Comparison of ENCODE assay signal across 8 mouse cellular contexts in genomic region chr13:69545019-69545418, GRCm38 (mm10). TPM values are rescaled to one million over a fixed set of nuclear protein-coding genes. Genes with fewer than 3 reads are reported as not detected.
DNase-seq lines count a peak whose midpoint lies in the region; ATAC-seq and TF ChIP-seq lines count a peak whose summit lies in the region.

No protein-coding gene starts in this region.

- ATAC-seq in hindbrain, embryonic 11.5 days (ENCODE audit: low FRiP score): peak; percentile 46
- ATAC-seq in hindbrain, embryonic 14.5 days (ENCODE audit: low FRiP score): no peak
- peak; percentile 62 for ATAC-seq in G1E (ENCODE audit: extremely low read depth, insufficient number of reproducible peaks, low FRiP score, poor library complexity, severe bottlenecking)
- ATAC-seq in erythroblast, adult 5-6 weeks (replicated peaks; ENCODE audit: low FRiP score, poor library complexity, severe bottlenecking): peak; percentile 61; the same call in 1 of the 2 replicates
- no peak; the same call in 1 of the 2 replicates for ATAC-seq in lung, postnatal 0 days

- H3K9ac ChIP-seq in hindbrain, embryonic 11.5 days (ENCODE audit: low read depth, low read length): no peak overlapping the region
- H3K9ac ChIP-seq in hindbrain, embryonic 14.5 days: no peak overlapping the region
- H3K9ac ChIP-seq in lung, postnatal 0 days (replicated peaks; ENCODE audit: low read depth): no peak overlapping the region

- H3K4me1 ChIP-seq in hindbrain, embryonic 11.5 days (replicated peaks; ENCODE audit: control insufficient read depth, insufficient read depth, low read length): no peaks in the 10 kb centered on the region
- H3K4me1 ChIP-seq in hindbrain, embryonic 14.5 days (replicated peaks; ENCODE audit: control insufficient read depth, insufficient read depth, low read length): peaks cover 8% of the 10 kb centered on the region
- H3K4me1 ChIP-seq in G1E (ENCODE audit: insufficient read depth, low read depth, low read length): 0 out of 2 replicates have a peak, but pooled peaks cover 9% of the 10 kb centered on the region
- no peaks in the 10 kb centered on the region for H3K4me1 ChIP-seq in lung, postnatal 0 days (ENCODE audit: insufficient read depth, low read depth, low read length)
- no peaks in the 10 kb centered on the region for H3K4me1 ChIP-seq in spleen, adult 2 months (ENCODE audit: control insufficient read depth, insufficient read depth, insufficient read length)

- DNase-seq in hindbrain, embryonic 11.5 days (ENCODE audit: low spot score): peak; percentile 83
- no peak for DNase-seq in hindbrain, embryonic 14.5 days (ENCODE audit: low spot score)
- no peak for DNase-seq in G1E (ENCODE audit: low spot score)
- peak; percentile 52 for DNase-seq in lung, postnatal 0 days (ENCODE audit: low spot score)
- DNase-seq in spleen, adult 2 months (ENCODE audit: low read depth in 1 of 2, low spot score in 2 of 2): peak; percentile 21 to 60
- DNase-seq in layer of hippocampus, adult 9-11 months: no peak
- DNase-seq in cerebellum, adult 9-10 months: no peak

- no peak for TF ChIP-seq EP300 in lung, postnatal 0 days (IDR thresholded peaks at IDR 0.05)

- TF ChIP-seq POLR2A in spleen, adult 2 months (IDR thresholded peaks at IDR 0.05; ENCODE audit: low read depth, low read length): no peak

- H3K36me3 ChIP-seq in hindbrain, embryonic 11.5 days (ENCODE audit: control insufficient read depth, insufficient read depth, low read length): no peaks in the 10 kb centered on the region
- H3K36me3 ChIP-seq in hindbrain, embryonic 14.5 days (replicated peaks; ENCODE audit: control insufficient read depth, insufficient read depth): no peaks in the 10 kb centered on the region
- H3K36me3 ChIP-seq in G1E (replicated peaks): no peaks in the 10 kb centered on the region
- no peaks in the 10 kb centered on the region for H3K36me3 ChIP-seq in lung, postnatal 0 days (ENCODE audit: insufficient read depth, low read length)
- no peaks in the 10 kb centered on the region for H3K36me3 ChIP-seq in spleen, adult 2 months (ENCODE audit: control insufficient read depth, insufficient read depth, low read length)

- no peaks in the 10 kb centered on the region for H3K9me3 ChIP-seq in hindbrain, embryonic 11.5 days (ENCODE audit: control insufficient read depth, low read length)
- no peaks in the 10 kb centered on the region for H3K9me3 ChIP-seq in hindbrain, embryonic 14.5 days (ENCODE audit: control insufficient read depth, low read length)
- no peaks in the 10 kb centered on the region for H3K9me3 ChIP-seq in G1E (replicated peaks)
- no peaks in the 10 kb centered on the region for H3K9me3 ChIP-seq in lung, postnatal 0 days (ENCODE audit: low read length)

- peak; percentile 69 for TF ChIP-seq CTCF in G1E (IDR thresholded peaks at IDR 0.05; ENCODE audit: low read depth, low read length)
- peak; percentile 79 for TF ChIP-seq CTCF in lung, postnatal 0 days (IDR thresholded peaks at IDR 0.05)
- TF ChIP-seq CTCF in spleen, adult 2 months (IDR thresholded peaks at IDR 0.05; ENCODE audit: extremely low read depth, insufficient read depth, insufficient read length, insufficient replicate concordance): peak; percentile 65; the same call in 1 of the 2 replicates

- no peak overlapping the region for H3K4me2 ChIP-seq in hindbrain, embryonic 11.5 days (replicated peaks; ENCODE audit: low read depth, low read length)
- no peak overlapping the region for H3K4me2 ChIP-seq in hindbrain, embryonic 14.5 days (replicated peaks)
- no peak overlapping the region for H3K4me2 ChIP-seq in lung, postnatal 0 days (replicated peaks; ENCODE audit: low read depth, low read length)

- H3K4me3 ChIP-seq in hindbrain, embryonic 11.5 days (ENCODE audit: low read depth, low read length): no peak overlapping the region
- H3K4me3 ChIP-seq in hindbrain, embryonic 14.5 days (replicated peaks; ENCODE audit: low read length): no peak overlapping the region
- no peak overlapping the region for H3K4me3 ChIP-seq in G1E (ENCODE audit: low read depth, low read length)
- H3K4me3 ChIP-seq in lung, postnatal 0 days (ENCODE audit: low read depth, low read length): no peak overlapping the region
- no peak overlapping the region for H3K4me3 ChIP-seq in spleen, adult 2 months (ENCODE audit: extremely low read depth, insufficient read depth, insufficient read length)

- H3K27me3 ChIP-seq in hindbrain, embryonic 11.5 days (ENCODE audit: control insufficient read depth, insufficient read depth, low read length): no peaks in the 10 kb centered on the region; the same call in 1 of the 2 replicates
- H3K27me3 ChIP-seq in hindbrain, embryonic 14.5 days (ENCODE audit: control insufficient read depth, insufficient read depth, low read length): no peaks in the 10 kb centered on the region
- H3K27me3 ChIP-seq in G1E (ENCODE audit: insufficient read depth, low read length): peaks cover 34% of the 10 kb centered on the region
- H3K27me3 ChIP-seq in lung, postnatal 0 days (replicated peaks; ENCODE audit: insufficient read depth, low read length): no peaks in the 10 kb centered on the region
- H3K27me3 ChIP-seq in spleen, adult 2 months (ENCODE audit: control insufficient read depth, insufficient read depth, low read length): no peaks in the 10 kb centered on the region

- 28% methylated on average over 3 of the region's 3 CpGs for WGBS in hindbrain, embryonic 11.5 days
- 24% methylated on average over 3 of the region's 3 CpGs for WGBS in hindbrain, embryonic 14.5 days
- WGBS in lung, postnatal 0 days: 17% methylated on average over 3 of the region's 3 CpGs
- WGBS in spleen, adult 2 months: 29% methylated on average over 3 of the region's 3 CpGs

- no peak overlapping the region for H3K27ac ChIP-seq in hindbrain, embryonic 11.5 days (ENCODE audit: low read depth, low read length)
- no peak overlapping the region for H3K27ac ChIP-seq in hindbrain, embryonic 14.5 days
- no peak overlapping the region for H3K27ac ChIP-seq in lung, postnatal 0 days (ENCODE audit: low read length)
- no peak overlapping the region for H3K27ac ChIP-seq in spleen, adult 2 months (ENCODE audit: insufficient read depth, low read length)

RNA-seq across cellular contexts. Expression of gene Tent4a, which starts 10.6 kb away (rescaled TPM):
- polyA plus RNA-seq in hindbrain, embryonic 11.5 days (2014; fragmentation: Nextera tagmentation; extraction: Ambion mirVana): 8.4 and 8.8 TPM in 2 replicates
- 8.9 and 9.3 TPM in 2 replicates for polyA plus RNA-seq in hindbrain, embryonic 14.5 days (2014; fragmentation: Nextera tagmentation; extraction: Ambion mirVana)
- total RNA-seq in G1E (2014; fragmentation: Nextera tagmentation): 9.9 and 10.3 TPM in 2 replicates
- total RNA-seq in G1E (2017): 8.4 and 9.5 TPM in 2 replicates
- polyA plus RNA-seq in G1E (2012): 7.7 and 8.0 TPM in 2 replicates
- total RNA-seq in erythroblast, adult 5-6 weeks (2015; ENCODE audit: low replicate concordance): 6.3 and 7.7 TPM in 2 replicates
- 9.2 and 9.9 TPM in 2 replicates for total RNA-seq in erythroblast, adult 5-6 weeks (2017; ENCODE audit: low replicate concordance)
- polyA plus RNA-seq in lung, postnatal 0 days (2015; fragmentation: Nextera tagmentation; extraction: Ambion mirVana): 3.1 TPM in 2 replicates
- polyA plus RNA-seq in spleen, adult 2 months (2012; rRNA removed): 7.8 and 9.9 TPM in 2 replicates

RNA-seq across cellular contexts. Expression of gene Nsun2, which starts 11.5 kb away (rescaled TPM):
- 114 and 134 TPM in 2 replicates for polyA plus RNA-seq in hindbrain, embryonic 11.5 days (2014; fragmentation: Nextera tagmentation; extraction: Ambion mirVana)
- polyA plus RNA-seq in hindbrain, embryonic 14.5 days (2014; fragmentation: Nextera tagmentation; extraction: Ambion mirVana): 73.3 and 86.6 TPM in 2 replicates
- 152 and 180 TPM in 2 replicates for total RNA-seq in G1E (2014; fragmentation: Nextera tagmentation)
- total RNA-seq in G1E (2017): 219 and 231 TPM in 2 replicates
- polyA plus RNA-seq in G1E (2012): 144 and 175 TPM in 2 replicates
- total RNA-seq in erythroblast, adult 5-6 weeks (2015; ENCODE audit: low replicate concordance): 13.8 and 26.3 TPM in 2 replicates
- total RNA-seq in erythroblast, adult 5-6 weeks (2017; ENCODE audit: low replicate concordance): 32.4 and 37.1 TPM in 2 replicates
- polyA plus RNA-seq in lung, postnatal 0 days (2015; fragmentation: Nextera tagmentation; extraction: Ambion mirVana): 34.7 and 38.1 TPM in 2 replicates
- polyA plus RNA-seq in spleen, adult 2 months (2012; rRNA removed): 38.5 and 43.2 TPM in 2 replicates

Comparison
In these comparisons a context has a peak if more than half of its experiments do, and no peak if none do; other contexts are left out.
1. ATAC-seq: peak in hindbrain, embryonic 11.5 days (single experiment), G1E (single experiment) and erythroblast, adult 5-6 weeks (single experiment); none in hindbrain, embryonic 14.5 days (single experiment) and lung, postnatal 0 days (single experiment).
2. DNase-seq: peak in hindbrain, embryonic 11.5 days (single experiment), lung, postnatal 0 days (single experiment) and spleen, adult 2 months (2 of 2); none in hindbrain, embryonic 14.5 days (single experiment), G1E (single experiment), layer of hippocampus, adult 9-11 months (single experiment) and cerebellum, adult 9-10 months (single experiment).
3. Peak in every context shown above with its lines, with median percentiles within 50 percentile points of each other: CTCF ChIP-seq.